Mouse (Mus musculus) spleen, adult 18-20 months (tissue): ENCODE measurements around the gene Eef2k.

Experiments
- DNase-seq, 2 experiments: peaks; one replicate each; pipeline ENCODE4 v3.0.0; 2022; ENCODE audit warnings: mixed read lengths in 2 of 2

Eef2k gene

DNA sequence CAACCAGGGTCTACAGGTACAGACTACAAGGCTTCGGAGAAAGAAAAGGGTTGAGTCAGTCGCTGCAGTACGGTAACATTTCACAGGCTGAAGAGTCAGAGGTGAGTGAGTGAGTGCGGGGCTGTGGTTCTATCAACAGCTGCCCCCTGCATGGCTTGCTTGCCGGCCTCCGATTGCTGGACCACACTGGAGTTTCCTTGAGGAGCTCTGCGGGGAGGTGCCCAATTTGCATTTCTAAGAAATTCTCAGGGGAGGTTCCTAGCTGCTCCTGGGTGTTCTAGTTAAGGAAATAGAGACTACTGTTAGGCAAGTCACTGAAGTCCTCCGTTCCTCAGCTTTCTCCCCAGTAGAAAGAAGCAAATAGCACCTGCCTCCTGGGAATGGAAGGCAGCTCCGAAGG lies 2.1 kb downstream of the Eef2k start:
- DNase-seq = no peak

DNA sequence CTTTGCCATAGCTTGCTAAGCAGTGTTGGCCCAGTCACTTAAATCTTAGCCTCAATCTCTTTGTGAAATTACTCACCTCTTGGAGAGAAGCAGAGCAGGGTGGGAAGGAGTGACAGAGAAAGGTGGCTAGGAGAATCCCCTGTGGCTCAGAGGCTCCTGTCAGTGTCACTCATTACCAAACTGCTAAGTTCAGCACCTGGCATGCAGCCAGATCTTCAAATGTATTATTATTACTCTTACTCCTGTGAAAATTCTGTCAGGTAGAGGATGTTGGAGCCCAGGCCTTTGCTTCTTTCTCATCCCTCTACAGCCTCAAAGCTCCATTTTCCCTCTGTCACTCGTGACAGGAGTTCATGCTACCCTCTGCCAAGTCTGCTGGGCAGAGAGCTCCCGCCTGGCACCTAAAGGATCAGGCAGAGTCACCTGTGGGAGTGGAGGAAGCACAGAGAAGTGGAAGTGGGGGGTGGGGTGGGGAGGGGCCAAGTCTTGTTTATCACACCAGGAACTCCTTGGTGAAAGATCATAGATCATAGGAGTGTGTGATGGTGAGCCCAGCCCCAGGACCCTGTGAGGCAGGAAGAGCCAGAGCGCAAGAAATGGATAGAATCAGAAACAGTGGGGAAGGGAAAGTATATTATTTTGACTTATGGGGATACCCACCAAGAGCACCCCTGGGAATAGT lies 6.3 kb downstream of the Eef2k start:
- no peak for DNase-seq

DNA sequence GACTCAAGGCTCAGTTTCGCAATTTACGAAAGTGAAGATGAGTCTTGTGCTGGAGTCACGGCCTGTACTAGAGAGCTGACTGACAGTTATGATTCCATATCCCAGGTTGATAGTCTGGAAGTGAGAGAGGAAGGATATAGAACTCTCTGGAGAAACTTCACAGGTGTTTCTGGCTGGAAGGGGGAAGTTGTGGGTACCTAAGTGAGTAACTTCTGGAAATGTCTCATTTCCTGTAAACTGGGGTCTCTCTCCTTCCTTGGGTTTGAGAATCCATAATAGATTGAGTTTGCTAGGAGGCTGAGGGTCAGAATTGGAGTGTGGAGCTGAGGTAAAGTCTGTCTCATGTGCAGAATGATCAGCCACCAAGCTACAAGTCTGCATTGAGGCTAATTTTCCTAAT lies 7.5 kb downstream of the Eef2k start:
- no peak for DNase-seq

GRCm38 (mm10) chr7:120859854-120860253 lies 17.2 kb downstream of the Eef2k start:
- no peak for DNase-seq

DNA sequence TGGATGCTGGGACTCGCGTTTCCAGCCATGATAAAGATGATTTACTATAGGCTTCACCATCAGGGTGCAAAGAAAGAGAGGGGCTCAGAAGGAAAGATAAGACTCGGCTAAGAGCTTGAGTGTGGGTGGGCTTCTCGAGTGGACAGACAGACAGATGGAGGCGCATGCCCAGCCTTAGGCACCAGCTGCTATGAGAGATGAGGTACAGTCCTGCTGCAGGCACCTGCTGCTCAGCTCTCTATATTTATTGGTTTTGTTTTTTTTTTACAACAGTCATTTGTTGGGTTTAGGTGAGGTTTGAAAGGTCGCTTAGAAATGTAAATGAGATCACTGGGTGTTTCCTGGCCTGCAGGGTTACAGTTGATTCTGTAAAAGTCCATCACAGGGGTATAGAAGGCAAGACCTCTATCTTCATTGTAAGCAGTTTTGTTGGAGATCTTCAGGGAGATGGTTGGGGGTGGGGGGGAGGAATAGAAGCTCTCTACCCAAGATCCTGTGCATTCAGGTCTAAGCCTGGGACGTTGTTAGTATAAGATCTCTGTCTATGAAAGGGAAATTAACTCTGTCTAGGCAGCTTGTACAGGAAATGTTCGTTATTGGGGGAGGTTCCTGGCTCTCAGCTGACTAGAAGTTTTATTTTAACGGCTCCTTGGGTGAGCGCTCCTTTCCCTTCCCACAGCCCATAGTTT lies 18.3 kb downstream of the Eef2k start:
- no peak for DNase-seq

DNA sequence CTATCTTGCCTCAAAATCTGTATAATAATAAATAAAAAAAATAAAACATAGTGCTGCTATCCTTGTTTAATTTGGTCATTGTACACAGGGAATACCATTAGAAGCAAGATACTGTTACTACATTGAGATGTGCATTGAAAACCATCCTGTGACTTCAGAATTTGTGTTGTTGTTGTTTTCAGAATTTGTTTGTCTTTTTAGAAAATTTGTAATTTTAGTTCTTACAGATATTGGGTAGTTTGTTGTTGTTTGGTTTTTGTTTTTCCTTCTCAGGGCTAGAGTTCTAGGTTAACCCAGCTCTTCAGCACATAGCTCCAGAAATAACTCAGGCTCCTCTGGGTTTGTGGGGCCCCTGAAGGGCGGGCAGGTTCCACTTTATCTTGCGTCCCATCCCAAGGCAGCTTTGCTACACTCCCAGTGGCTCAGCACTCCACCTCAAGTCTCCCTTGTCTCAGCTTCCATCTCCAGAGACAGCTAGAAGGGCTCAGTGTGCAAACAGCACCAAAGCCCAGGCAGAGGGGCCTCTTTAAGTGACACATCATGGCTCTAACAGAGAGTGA lies 18.9 kb downstream of the Eef2k start:
- no peak for DNase-seq

DNA sequence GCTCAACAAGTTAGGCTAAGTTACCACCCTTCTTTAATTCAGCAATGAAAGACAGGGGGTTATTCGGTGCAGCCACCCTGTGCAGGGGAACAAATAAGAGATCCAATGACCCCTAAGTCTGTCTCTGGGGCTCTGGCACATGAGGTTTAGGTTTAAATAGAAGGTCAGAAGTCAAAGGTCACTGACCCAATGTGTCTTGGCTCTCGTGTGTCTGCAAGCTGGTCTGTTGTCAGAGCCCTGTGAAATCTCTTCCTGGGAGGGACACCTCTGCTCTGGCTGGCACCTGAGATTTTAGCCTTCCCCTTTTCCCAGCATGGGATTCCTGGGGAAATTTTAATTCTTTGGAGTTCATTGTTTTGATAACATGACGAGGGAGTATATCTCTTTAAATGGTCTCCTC lies 19.6 kb downstream of the Eef2k start:
- DNase-seq = no peak

- no peak for DNase-seq
Measured at GRCm38 (mm10) chr7:120862626-120863025, 20.0 kb downstream of the Eef2k start.

DNA sequence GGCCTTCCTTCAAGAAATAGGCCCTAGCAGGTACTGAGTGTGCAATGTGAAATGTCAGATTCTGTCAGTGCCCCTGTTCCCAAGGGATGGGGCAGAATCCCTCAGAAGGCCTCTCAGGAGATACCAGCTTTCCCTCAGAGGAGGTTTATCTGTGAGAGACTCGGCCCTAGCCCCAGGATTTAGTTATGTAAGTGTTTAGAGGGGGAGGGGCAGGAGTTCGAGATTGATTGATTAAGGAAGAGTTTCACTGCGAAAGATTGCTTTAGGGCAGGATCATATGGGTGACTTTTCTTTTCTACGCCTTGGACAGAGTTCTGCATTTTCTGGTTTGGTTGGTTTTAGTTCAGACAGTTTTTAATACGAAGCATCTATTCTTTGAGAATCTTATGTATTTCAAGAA lies 20.8 kb downstream of the Eef2k start:
- DNase-seq = no peak

DNA sequence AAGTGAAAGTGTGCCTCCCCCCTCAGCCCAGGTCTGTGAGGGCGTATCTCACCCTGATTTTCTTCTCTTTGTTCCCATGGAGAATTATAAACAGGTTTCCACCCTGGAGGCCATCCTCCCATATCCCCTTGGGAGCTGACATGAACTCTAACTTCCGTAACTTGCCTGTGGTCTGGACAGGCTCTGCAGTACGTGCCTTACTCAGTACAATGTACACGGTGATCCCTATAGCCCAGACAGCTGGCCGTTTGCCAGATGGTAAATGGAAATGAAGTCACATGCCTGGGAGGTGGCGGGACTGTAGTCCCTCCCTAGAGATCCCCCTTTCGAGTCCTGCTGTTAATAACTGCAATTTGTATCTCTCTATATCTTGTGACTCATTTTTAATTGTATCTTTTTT lies 22.5 kb downstream of the Eef2k start:
- DNase-seq = peak; percentile 35 to 47

- no peak for DNase-seq
Measured at GRCm38 (mm10) chr7:120865832-120866231, 23.2 kb downstream of the Eef2k start.

DNA sequence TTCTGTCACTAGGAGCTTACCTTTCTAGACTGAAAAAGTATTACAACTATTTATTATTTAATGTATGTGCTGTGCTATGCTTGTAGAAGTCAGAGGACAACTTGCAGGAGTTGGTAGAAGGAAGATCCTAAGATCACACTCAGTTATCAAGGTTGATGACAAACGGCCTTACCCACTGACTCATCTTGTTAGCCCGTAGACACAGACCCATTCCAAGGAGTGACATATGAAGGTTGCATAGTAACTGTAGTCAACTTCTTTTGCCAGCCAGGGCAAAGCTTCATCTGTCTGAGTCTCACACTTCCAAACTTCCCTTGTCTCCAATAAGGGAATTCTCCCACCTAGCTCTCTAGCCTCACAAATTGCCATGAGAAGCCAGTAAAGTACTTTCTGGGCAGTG lies 24.1 kb downstream of the Eef2k start:
- no peak for DNase-seq

GRCm38 (mm10) chr7:120867720-120868119 lies 25.1 kb downstream of the Eef2k start:
- DNase-seq = no peak

GRCm38 (mm10) chr7:120869883-120870282 lies 27.3 kb downstream of the Eef2k start:
- no peak for DNase-seq

- DNase-seq = no peak
Measured at GRCm38 (mm10) chr7:120870431-120871008, 27.9 kb downstream of the Eef2k start.

- no peak for DNase-seq
Measured at GRCm38 (mm10) chr7:120873083-120873482, 30.5 kb downstream of the Eef2k start.

DNA sequence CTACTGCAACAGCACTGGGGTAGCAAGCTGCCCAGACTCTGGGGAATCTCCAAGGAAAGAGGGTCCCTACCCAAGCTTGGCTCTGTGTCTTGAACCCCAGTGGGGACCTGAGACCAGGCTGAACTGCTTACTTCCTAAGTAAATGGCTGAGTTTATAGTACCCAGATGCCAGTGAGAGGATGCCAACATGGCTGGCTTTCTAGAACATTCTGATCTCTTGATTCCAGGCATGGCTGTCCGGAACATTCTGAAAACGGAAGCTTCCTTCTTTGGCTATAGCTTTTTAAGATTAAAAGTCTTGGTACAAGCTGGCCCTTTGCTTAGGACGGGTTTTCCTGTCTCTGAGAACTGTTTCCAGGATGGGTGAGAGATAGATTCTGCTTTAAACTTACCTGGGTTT lies 31.4 kb downstream of the Eef2k start:
- no peak for DNase-seq

GRCm38 (mm10) chr7:120874764-120875539 lies 32.3 kb downstream of the Eef2k start:
- no peak for DNase-seq

- DNase-seq = no peak
Measured at GRCm38 (mm10) chr7:120875540-120876388, 33.1 kb downstream of the Eef2k start.

DNA sequence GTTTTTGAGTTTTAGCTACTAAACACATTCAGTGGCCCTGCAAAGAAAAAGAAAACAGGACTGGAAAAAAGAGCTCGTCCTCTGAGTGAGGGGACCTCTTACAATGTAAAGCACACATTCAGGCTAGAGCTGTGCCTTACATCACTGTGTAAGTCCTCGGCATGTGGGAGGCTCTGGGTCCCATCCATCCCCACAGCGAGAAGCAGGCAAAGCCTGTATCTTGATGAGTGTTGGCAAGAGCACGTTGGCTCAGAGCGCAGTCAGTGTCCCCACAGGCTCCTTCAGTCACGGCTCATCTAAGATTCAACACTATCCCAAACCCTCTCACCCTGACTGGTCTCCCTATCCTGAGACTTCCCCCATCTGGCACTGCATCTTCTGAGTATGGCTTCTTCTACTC lies 35.6 kb downstream of the Eef2k start:
- no peak for DNase-seq

DNA sequence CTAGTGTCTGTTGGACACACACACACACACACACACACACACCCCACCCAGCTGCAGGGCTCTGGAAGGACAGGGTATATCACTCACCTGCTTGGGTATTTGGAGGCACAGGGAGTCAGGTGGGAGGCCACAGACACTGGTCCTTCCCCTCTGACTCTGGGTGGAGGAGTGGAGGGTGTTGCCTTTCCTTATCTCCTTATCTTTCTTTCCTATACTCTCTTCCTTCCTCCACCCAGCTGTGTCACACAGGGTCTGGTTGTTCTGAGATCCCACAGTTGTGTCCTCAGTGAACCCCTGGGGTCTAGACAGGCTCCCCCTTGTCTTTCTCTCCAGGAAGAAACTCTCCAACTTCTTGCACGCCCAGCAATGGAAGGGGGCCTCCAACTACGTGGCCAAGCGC lies 37.3 kb downstream of the Eef2k start:
- DNase-seq = no peak

- no peak for DNase-seq
Measured at GRCm38 (mm10) chr7:120880770-120881169, 38.1 kb downstream of the Eef2k start.
